Mouse (Mus musculus) lung, embryonic 16.5 days (tissue): ENCODE results near the gene Palm2. TPM values are rescaled to one million over a fixed set of nuclear protein-coding genes. Genes with fewer than 3 reads are reported as not detected.

Experiments used
- ATAC-seq: fragments of 200-750 bp; cut with Nextera tagmentation; 2 replicates; pipeline ENCODE4 v1.8.0; 2017; ENCODE audit warnings: low read depth, mild to moderate bottlenecking, moderate library complexity
- H3K27ac ChIP-seq: fragments of 300-500 bp; sonication (generic); 2 replicates; pipeline ENCODE4 v1.5.1; 2014; ENCODE audit warnings: mild to moderate bottlenecking, control low read depth, low read length
- H3K27me3 ChIP-seq: fragments of 300-500 bp; sonication (generic); 2 replicates; pipeline ENCODE4 v1.6.1; 2014; ENCODE audit warnings: low read depth, low read length, mixed read lengths; ENCODE audit not compliant: control insufficient read depth, insufficient read depth
- H3K36me3 ChIP-seq: fragments of 300-500 bp; sonication (generic); 2 replicates; pipeline ENCODE4 v1.6.1; 2014; ENCODE audit warnings: low read length; ENCODE audit not compliant: control insufficient read depth, insufficient read depth
- H3K4me1 ChIP-seq: fragments of 300-500 bp; sonication (generic); replicated peaks from 2 replicates; pipeline ENCODE4 v1.6.1; 2014; ENCODE audit warnings: low read length, mixed read lengths; ENCODE audit not compliant: control insufficient read depth, insufficient read depth
- H3K4me2 ChIP-seq: fragments of 300-500 bp; sonication (generic); 2 replicates; pipeline ENCODE4 v1.6.1; 2014; ENCODE audit warnings: low read depth, low read length, control low read depth
- H3K4me3 ChIP-seq: fragments of 300-500 bp; sonication (generic); 2 replicates; pipeline ENCODE4 v1.5.1; 2014; ENCODE audit warnings: mild to moderate bottlenecking, low read length, control low read depth
- H3K9ac ChIP-seq: fragments of 300-500 bp; sonication (generic); 2 replicates; pipeline ENCODE4 v1.6.1; 2014; ENCODE audit warnings: low read length, control low read depth
- H3K9me3 ChIP-seq: fragments of 300-500 bp; sonication (generic); 2 replicates; pipeline ENCODE4 v1.6.1; 2016; ENCODE audit warnings: low read length; ENCODE audit not compliant: control insufficient read depth
- WGBS: fragments of 180-500 bp; shearing (Covaris S2); extraction: QIAGEN DNeasy Blood & Tissue Kit; methylation state at CpG from one replicate; pipeline ENCODE4 v1.1.7; 2014; 5-methylcytosine and 5-hydroxymethylcytosine counted together
- polyA plus RNA-seq: library from polyadenylated mRNA; unstranded; fragments of >200 nt; fragmentation: Nextera tagmentation; extraction: Ambion mirVana; gene quantifications from 2 replicates; pipeline ENCODE4 v1.2.1, GENCODE M21; 2015

The Palm2 gene
- polyA plus RNA-seq, 1 experiment from 2014 or later: 5.9 TPM

DNA sequence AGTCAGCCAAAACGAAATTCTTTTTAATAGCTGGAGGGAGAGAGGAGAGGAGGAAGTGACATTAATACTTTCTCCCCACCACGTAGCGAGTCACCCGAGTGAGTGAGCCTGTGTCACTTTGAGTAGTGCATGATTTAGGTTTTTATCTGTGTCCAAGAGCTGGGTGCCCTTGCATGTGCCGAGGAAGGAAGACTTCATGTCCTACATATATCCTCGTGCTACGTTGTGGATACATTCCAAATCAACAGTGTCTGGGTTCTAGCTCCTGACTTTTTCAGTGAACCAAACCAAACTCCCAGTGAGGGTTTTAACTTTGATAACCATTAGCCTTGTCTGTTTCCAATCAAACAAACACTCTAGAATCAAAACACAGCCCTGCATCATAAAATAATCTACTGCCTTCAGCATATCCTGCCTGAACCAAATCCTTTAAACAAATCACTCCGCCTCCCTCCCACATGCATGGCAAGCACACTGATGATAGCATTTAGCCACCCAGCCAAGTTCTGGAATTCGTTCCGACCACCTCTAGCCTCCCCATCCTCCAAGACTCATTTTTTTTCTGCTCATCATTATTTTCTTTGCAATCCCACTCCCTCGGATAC is 309.4 kb downstream of the Palm2 start:
- Histone ChIP-seq H3K9me3 (peaks cover 3% of the 10 kb centered on the region; the same call in 1 of the 2 replicates), H3K4me1 (peaks cover 10% of the 10 kb centered on the region; the same call in 1 of the 2 replicates), H3K27ac (peak overlapping the region; percentile 66), H3K4me2 (no peak overlapping the region), H3K27me3 (no peaks in the 10 kb centered on the region), H3K36me3 (0 out of 2 replicates have a peak, but pooled peaks cover 2% of the 10 kb centered on the region), H3K9ac (no peak overlapping the region), H3K4me3 (no peak overlapping the region)
- ATAC-seq: peak; percentile 86
- 34% methylated on average over 11 of the region's 11 CpGs for WGBS

DNA sequence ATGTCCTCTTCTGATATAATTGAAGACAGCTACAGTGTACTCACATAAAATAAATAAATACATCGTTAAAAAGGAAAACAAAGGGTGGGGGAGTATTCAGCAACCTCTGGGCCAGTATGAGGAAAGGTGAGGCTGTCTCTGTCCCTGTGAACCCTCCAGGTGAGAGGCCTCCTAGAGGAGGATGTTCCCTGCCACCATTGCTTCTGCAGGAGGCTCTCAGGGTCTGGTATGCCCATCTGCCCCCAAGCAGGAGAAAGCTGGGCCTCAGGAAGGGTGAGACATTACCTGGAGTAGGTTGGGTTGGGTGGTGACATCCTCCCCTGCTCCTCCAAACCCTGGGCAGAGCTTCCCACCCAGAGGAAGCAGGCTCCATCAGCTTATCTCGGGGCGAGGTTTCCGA is 316.6 kb downstream of the Palm2 start:
- H3K9ac ChIP-seq: no peak overlapping the region
- H3K36me3 ChIP-seq: no peaks in the 10 kb centered on the region
- no peaks in the 10 kb centered on the region for H3K27me3 ChIP-seq
- H3K4me2 ChIP-seq: no peak overlapping the region
- 34% methylated on average over 4 of the region's 4 CpGs for WGBS
- 0 out of 2 replicates have a peak, but pooled peaks cover 3% of the 10 kb centered on the region for H3K4me1 ChIP-seq
- no peak overlapping the region for H3K4me3 ChIP-seq
- ATAC-seq: no peak
- H3K27ac ChIP-seq: no peak overlapping the region
- no peaks in the 10 kb centered on the region for H3K9me3 ChIP-seq

DNA sequence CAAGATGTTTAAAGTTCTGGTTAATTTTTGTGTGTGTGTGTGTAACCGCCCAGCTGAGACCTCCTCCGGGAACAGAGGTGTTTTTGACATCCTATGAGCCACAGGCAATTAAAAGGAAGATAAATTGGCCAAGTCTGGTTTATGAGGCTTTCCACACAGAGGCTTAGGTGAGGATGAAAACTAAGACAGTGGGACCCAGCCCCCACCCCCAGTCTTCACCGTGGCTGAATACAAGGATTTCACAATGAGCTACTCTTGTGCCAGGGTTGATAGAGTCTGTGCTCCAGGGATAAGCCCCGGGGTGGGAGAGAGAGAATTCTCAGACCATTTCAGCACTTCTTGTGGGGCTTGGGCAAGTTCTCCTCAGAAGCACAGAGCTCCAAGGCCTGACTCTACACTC is 317.0 kb downstream of the Palm2 start:
- Histone ChIP-seq H3K4me2 (no peak overlapping the region), H3K4me1 (0 out of 2 replicates have a peak, but pooled peaks cover 3% of the 10 kb centered on the region), H3K9ac (no peak overlapping the region), H3K27me3 (no peaks in the 10 kb centered on the region), H3K36me3 (no peaks in the 10 kb centered on the region), H3K27ac (no peak overlapping the region), H3K9me3 (no peaks in the 10 kb centered on the region), H3K4me3 (no peak overlapping the region)
- peak; percentile 66 for ATAC-seq
- 35% methylated on average over 4 of the region's 4 CpGs for WGBS

DNA sequence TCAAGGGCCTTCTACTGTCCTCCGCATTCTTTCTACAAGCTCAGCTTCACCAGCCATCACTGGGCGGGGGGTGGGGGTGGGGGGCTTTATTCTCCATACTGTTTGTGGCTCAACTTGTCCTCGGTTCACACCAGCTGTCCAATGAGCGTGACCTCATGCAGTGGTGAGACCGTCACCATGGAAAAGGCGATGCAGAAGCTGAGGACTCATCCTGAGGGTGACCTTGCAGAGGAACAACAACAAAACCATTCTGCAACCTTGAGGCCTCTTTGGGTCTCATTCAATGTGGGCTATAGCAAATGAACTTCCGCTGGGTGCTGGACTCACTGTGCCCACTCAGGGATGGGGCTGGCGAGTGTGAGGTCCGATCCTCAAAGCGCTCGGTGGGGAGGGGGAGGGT is 317.5 kb downstream of the Palm2 start:
- H3K27ac ChIP-seq: no peak overlapping the region
- no peaks in the 10 kb centered on the region for H3K36me3 ChIP-seq
- H3K4me1 ChIP-seq: 0 out of 2 replicates have a peak, but pooled peaks cover 3% of the 10 kb centered on the region
- no peaks in the 10 kb centered on the region for H3K9me3 ChIP-seq
- no peak overlapping the region for H3K4me3 ChIP-seq
- 83% methylated on average over 11 of the region's 11 CpGs for WGBS
- ATAC-seq: no peak
- H3K4me2 ChIP-seq: no peak overlapping the region
- no peak overlapping the region for H3K9ac ChIP-seq
- no peaks in the 10 kb centered on the region for H3K27me3 ChIP-seq

DNA sequence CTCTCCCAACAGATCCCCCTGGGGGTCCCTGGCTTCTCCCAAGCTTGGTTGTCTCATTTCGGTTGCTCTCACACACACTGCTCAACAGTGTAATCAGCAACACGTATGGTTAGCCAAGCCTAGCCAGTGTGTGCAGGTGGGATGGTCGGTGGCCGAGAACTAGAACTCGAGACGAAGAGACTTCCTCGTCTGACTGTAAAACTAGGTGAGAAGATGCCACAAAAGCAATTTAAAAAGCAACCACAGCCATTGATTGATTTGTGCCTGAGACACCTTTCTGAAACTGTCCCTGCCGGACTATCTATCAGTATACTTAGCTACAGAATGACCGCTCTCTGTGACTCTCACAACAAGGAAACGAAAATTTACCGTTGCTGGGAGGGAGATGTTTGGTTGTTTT is 321.0 kb downstream of the Palm2 start:
- Histone ChIP-seq H3K36me3 (no peaks in the 10 kb centered on the region), H3K4me2 (no peak overlapping the region), H3K4me3 (no peak overlapping the region), H3K27me3 (no peaks in the 10 kb centered on the region), H3K9me3 (no peaks in the 10 kb centered on the region), H3K4me1 (0 out of 2 replicates have a peak, but pooled peaks cover 3% of the 10 kb centered on the region), H3K9ac (no peak overlapping the region), H3K27ac (no peak overlapping the region)
- ATAC-seq: no peak
- 88% methylated on average over 11 of the region's 11 CpGs for WGBS

DNA sequence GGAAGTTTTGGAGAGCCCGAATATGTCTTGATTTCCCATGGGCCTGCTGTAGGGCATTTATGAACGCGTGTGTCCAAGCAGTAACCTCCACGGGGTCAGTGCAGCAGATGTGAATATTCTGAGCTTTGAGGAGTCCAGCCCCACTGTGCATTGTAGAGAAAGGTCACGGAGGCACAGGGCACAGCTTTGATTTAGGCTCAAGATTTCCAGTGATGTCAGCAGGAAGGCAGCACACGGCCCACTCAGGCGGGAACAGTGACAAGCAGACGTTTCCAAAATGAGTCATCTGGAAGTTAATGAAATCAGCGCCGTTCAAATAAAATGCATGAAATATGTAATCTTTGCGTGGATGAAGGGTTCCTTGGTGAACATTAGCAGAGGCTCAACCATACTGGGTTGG is 323.9 kb downstream of the Palm2 start:
- no peak for ATAC-seq
- Histone ChIP-seq H3K27ac (no peak overlapping the region), H3K4me2 (no peak overlapping the region), H3K9me3 (no peaks in the 10 kb centered on the region), H3K4me1 (peaks cover 5% of the 10 kb centered on the region), H3K4me3 (no peak overlapping the region), H3K36me3 (no peaks in the 10 kb centered on the region), H3K27me3 (no peaks in the 10 kb centered on the region), H3K9ac (no peak overlapping the region)
- 59% methylated on average over 11 of the region's 11 CpGs for WGBS

Other genes starting within 250 kb of the Palm2 start
- gene Ptpn3, start 132.4 kb upstream of the Palm2 start, polyA plus RNA-seq: 3.9 and 5.5 TPM in 2 replicates
- gene Pakap, start 133.9 kb downstream of the Palm2 start, polyA plus RNA-seq: 45.7 and 50.0 TPM in 2 replicates